Mouse (Mus musculus): Measurements from ENCODE around the gene Jph4. TPM values are rescaled to one million over a fixed set of nuclear protein-coding genes. Genes with fewer than 3 reads are reported as not detected.

The Jph4 gene
- total and polyA plus RNA-seq, 2 experiments, result not detected

DNA sequence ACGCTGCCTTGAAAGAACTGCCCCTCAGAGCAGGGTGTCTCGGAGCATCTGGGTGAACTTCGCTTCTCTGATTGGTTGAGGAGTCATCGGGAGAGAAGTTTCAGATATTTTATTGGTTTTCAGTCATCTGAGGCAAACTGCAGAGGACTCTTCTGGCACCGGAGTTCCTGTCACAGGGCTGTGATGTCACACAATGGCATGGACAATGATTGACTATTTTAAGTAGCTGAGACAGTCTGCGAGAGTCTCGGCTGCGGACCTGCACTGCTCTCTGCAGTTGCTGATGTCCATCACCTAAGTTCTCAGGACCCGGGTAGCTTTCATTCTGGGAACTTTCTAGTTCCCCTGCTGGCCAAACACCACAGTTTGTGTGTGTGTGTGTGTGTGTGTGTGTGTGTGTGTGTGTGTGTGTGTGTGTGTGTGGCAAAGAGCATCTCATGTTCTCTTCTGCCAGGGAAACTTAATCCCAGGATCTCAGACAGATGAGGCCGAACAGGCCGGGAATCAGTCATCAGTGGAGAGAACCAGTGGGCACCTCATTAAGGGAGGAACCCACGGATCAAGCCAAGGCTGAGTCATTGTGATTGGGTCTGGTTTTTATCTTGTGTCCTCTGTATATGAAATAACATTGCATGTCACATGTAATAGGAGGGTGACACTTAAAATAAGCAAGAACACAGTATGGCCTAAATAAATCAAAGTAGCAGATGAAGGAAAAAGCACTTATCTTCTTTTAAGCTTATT is 40.8 kb upstream of the Jph4 start:
- Histone ChIP-seq H3K36me3 (ENCODE audit: control insufficient read depth, insufficient read depth, low read length) (no peaks in the 10 kb centered on the region), H3K79me2 (ENCODE audit: control insufficient read depth, insufficient read depth, low read length) (no peaks in the 10 kb centered on the region), H3K27me3 (ENCODE audit: control insufficient read depth, insufficient read depth, low read length) (no peaks in the 10 kb centered on the region), H3K4me1 (ENCODE audit: control insufficient read depth, insufficient read depth, low read length) (peaks cover 4% of the 10 kb centered on the region; the same call in 1 of the 2 replicates), H3K9ac (ENCODE audit: low read depth, low read length) (peak overlapping the region; percentile 60; the same call in 1 of the 2 replicates), H3K4me3 (ENCODE audit: insufficient read depth, low read depth, low read length) (no peak overlapping the region), H3K27ac (replicated peaks; ENCODE audit: insufficient read depth, low read depth, low read length) (peak overlapping the region; percentile 63)
- peak; percentile 98 for DNase-seq (ENCODE audit: extremely low read depth, low read depth, low spot score)
- 44% methylated on average over 12 of the region's 12 CpGs for WGBS
- TF ChIP-seq POLR2A (IDR thresholded peaks at IDR 0.05; ENCODE audit: extremely low read depth, insufficient read depth, low read length) (0 out of 2 replicates have a peak, but pooled peaks have one; percentile 22), CTCF (IDR thresholded peaks at IDR 0.05; ENCODE audit: low read depth, low read length) (no peak)

DNA sequence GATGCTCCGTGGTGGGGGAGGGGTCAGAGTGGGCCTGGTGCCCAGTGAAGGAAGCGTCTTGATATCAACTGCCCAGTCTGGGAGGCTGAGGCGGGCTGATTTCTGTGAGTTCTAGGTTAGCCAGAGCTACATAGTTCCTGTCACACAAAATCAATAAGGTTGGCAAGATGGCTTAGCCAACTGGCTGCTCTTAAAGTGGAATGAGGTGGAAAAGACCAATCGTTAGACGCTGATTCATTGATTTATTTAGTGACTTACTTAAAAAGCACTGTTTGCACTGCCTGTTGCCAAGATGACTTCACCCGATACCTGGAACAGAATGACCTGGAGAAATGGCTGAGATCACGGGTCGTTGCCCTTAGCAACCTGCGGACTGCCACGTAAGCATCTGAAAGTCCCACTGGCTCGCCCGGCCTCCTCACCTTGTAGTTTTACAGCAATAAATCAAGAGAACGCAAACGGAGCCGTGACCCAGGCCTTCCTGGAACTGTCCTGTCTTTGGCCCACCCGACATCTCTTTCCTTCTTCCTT is 36.3 kb upstream of the Jph4 start:
- peak overlapping the region; percentile 96 for H3K27ac ChIP-seq (replicated peaks; ENCODE audit: insufficient read depth, low read depth, low read length)
- no peaks in the 10 kb centered on the region for H3K79me2 ChIP-seq (ENCODE audit: control insufficient read depth, insufficient read depth, low read length)
- H3K36me3 ChIP-seq (ENCODE audit: control insufficient read depth, insufficient read depth, low read length), result no peaks in the 10 kb centered on the region
- TF ChIP-seq POLR2A (IDR thresholded peaks at IDR 0.05; ENCODE audit: extremely low read depth, insufficient read depth, low read length), result no peak
- no peak for TF ChIP-seq CTCF (IDR thresholded peaks at IDR 0.05; ENCODE audit: low read depth, low read length)
- peak; percentile 100 for DNase-seq (ENCODE audit: extremely low read depth, low read depth, low spot score)
- peaks cover 2% of the 10 kb centered on the region; the same call in 1 of the 2 replicates for H3K4me1 ChIP-seq (ENCODE audit: control insufficient read depth, insufficient read depth, low read length)
- H3K27me3 ChIP-seq (ENCODE audit: control insufficient read depth, insufficient read depth, low read length), result no peaks in the 10 kb centered on the region
- H3K9ac ChIP-seq (ENCODE audit: low read depth, low read length), result no peak overlapping the region
- no peak overlapping the region for H3K4me3 ChIP-seq (ENCODE audit: insufficient read depth, low read depth, low read length)
- 39% methylated on average over 16 of the region's 16 CpGs for WGBS

DNA sequence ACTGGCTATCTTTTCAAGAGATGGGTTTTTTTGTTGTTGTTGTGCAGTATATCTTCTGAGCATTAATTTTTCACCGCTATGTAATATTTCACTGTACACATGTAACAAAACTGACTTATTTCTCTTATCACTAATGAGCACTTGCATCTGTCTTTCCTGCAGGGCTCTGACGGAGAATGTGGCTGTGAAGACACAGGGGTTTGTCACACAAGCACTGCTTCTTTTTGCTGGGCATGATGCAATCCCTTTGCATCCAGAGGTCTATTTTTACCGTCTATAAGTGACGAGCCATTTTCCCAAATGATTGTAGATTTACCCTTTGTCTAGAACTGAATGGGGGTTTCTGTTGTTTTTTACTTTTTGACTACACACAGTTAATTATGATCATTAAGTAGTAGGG is 35.4 kb upstream of the Jph4 start:
- H3K27me3 ChIP-seq (ENCODE audit: control insufficient read depth, insufficient read depth, low read length), result no peaks in the 10 kb centered on the region
- TF ChIP-seq POLR2A (IDR thresholded peaks at IDR 0.05; ENCODE audit: extremely low read depth, insufficient read depth, low read length) (no peak), CTCF (IDR thresholded peaks at IDR 0.05; ENCODE audit: low read depth, low read length) (no peak)
- H3K4me1 ChIP-seq (ENCODE audit: control insufficient read depth, insufficient read depth, low read length), result peaks cover 6% of the 10 kb centered on the region; the same call in 1 of the 2 replicates
- H3K79me2 ChIP-seq (ENCODE audit: control insufficient read depth, insufficient read depth, low read length), result no peaks in the 10 kb centered on the region
- no peak overlapping the region for H3K4me3 ChIP-seq (ENCODE audit: insufficient read depth, low read depth, low read length)
- H3K9ac ChIP-seq (ENCODE audit: low read depth, low read length), result no peak overlapping the region
- DNase-seq (ENCODE audit: extremely low read depth, low read depth, low spot score), result no peak
- no peak overlapping the region for H3K27ac ChIP-seq (replicated peaks; ENCODE audit: insufficient read depth, low read depth, low read length)
- no peaks in the 10 kb centered on the region for H3K36me3 ChIP-seq (ENCODE audit: control insufficient read depth, insufficient read depth, low read length)
- 85% methylated on average over 4 of the region's 4 CpGs for WGBS

DNA sequence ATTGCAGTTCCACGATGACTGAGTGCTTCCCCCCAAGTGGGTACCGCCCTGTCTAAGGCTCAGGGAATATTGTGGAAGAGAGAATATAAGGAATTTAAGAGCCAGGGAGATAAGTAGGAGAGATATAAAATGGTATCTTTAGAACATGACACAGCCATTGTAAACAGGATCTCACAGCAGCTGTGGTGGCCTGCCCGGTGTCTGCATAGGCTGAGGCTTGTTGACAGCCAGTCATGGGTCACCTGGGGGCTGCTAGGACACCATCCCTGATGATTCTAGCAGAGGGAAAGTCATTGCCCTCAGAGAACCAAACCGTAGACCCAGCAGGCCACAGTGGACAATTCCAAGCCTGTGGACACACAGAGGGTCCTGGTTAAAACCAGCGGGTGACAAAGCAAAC is 34.2 kb upstream of the Jph4 start:
- Histone ChIP-seq H3K27ac (replicated peaks; ENCODE audit: insufficient read depth, low read depth, low read length) (no peak overlapping the region), H3K36me3 (ENCODE audit: control insufficient read depth, insufficient read depth, low read length) (no peaks in the 10 kb centered on the region), H3K27me3 (ENCODE audit: control insufficient read depth, insufficient read depth, low read length) (no peaks in the 10 kb centered on the region), H3K79me2 (ENCODE audit: control insufficient read depth, insufficient read depth, low read length) (no peaks in the 10 kb centered on the region), H3K9ac (ENCODE audit: low read depth, low read length) (no peak overlapping the region), H3K4me1 (ENCODE audit: control insufficient read depth, insufficient read depth, low read length) (peaks cover 8% of the 10 kb centered on the region; the same call in 1 of the 2 replicates), H3K4me3 (ENCODE audit: insufficient read depth, low read depth, low read length) (no peak overlapping the region)
- no peak for TF ChIP-seq POLR2A (IDR thresholded peaks at IDR 0.05; ENCODE audit: extremely low read depth, insufficient read depth, low read length)
- no peak for TF ChIP-seq CTCF (IDR thresholded peaks at IDR 0.05; ENCODE audit: low read depth, low read length)
- DNase-seq (ENCODE audit: extremely low read depth, low read depth, low spot score), result no peak
- 86% methylated on average over 5 of the region's 5 CpGs for WGBS

DNA sequence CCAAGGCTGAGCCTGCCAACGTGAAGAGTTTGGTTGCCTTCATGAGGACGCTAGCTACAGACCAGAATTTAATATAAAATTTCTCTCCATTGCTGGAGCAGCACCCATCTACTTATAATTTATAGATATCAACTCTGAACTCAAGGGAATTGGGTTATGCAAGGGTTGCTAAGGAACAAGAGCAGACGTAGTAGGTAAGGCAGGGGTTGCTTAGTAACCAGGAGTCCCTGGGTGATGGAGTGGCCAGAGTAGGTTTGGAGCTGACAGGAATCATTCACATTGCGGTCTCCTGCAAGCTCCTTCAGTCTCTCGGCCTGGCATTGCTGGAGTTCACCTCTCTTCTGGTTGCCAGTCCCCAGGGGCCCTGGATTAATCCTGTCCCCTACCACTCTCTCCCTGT is 32.3 kb upstream of the Jph4 start:
- Histone ChIP-seq H3K27ac (replicated peaks; ENCODE audit: insufficient read depth, low read depth, low read length) (no peak overlapping the region), H3K4me3 (ENCODE audit: insufficient read depth, low read depth, low read length) (no peak overlapping the region), H3K27me3 (ENCODE audit: control insufficient read depth, insufficient read depth, low read length) (no peaks in the 10 kb centered on the region), H3K4me1 (ENCODE audit: control insufficient read depth, insufficient read depth, low read length) (peaks cover 8% of the 10 kb centered on the region; the same call in 1 of the 2 replicates), H3K9ac (ENCODE audit: low read depth, low read length) (no peak overlapping the region), H3K36me3 (ENCODE audit: control insufficient read depth, insufficient read depth, low read length) (no peaks in the 10 kb centered on the region), H3K79me2 (ENCODE audit: control insufficient read depth, insufficient read depth, low read length) (no peaks in the 10 kb centered on the region)
- TF ChIP-seq CTCF (IDR thresholded peaks at IDR 0.05; ENCODE audit: low read depth, low read length) (no peak), POLR2A (IDR thresholded peaks at IDR 0.05; ENCODE audit: extremely low read depth, insufficient read depth, low read length) (no peak)
- WGBS, result 88% methylated on average over 5 of the region's 5 CpGs
- no peak for DNase-seq (ENCODE audit: extremely low read depth, low read depth, low spot score)
